Mouse (Mus musculus) stomach, postnatal 0 days (tissue): Measurements from ENCODE around the gene Zfand3. TPM values are rescaled to one million over a fixed set of nuclear protein-coding genes. Genes with fewer than 3 reads are reported as not detected.

Experiments used
- ATAC-seq: fragments of 200-750 bp; cut with Nextera tagmentation; 2 replicates; pipeline ENCODE4 v1.8.0; 2017; ENCODE audit not compliant: low FRiP score, low TSS enrichment
- DNase-seq: peaks from one replicate; pipeline ENCODE4 v3.0.0-alpha.2; 2016; ENCODE audit warnings: low spot score
- H3K27ac ChIP-seq: fragments of 300-500 bp; sonication (generic); replicated peaks from 2 replicates; pipeline ENCODE4 v1.5.1; 2014; ENCODE audit warnings: mild to moderate bottlenecking, control low read depth
- H3K27me3 ChIP-seq: fragments of 300-500 bp; sonication (generic); 2 replicates; pipeline ENCODE4 v1.6.1; 2014; ENCODE audit warnings: low read length; ENCODE audit not compliant: control insufficient read depth, insufficient read depth
- H3K36me3 ChIP-seq: fragments of 300-500 bp; sonication (generic); 2 replicates; pipeline ENCODE4 v1.6.1; 2014; ENCODE audit warnings: low read length, mixed read lengths; ENCODE audit not compliant: control insufficient read depth, insufficient read depth
- H3K4me1 ChIP-seq: fragments of 300-500 bp; sonication (generic); replicated peaks from 2 replicates; pipeline ENCODE4 v1.6.1; 2014; ENCODE audit warnings: antibody characterized with exemption; ENCODE audit not compliant: control insufficient read depth, insufficient read depth
- H3K4me2 ChIP-seq: fragments of 300-500 bp; sonication (generic); replicated peaks from 2 replicates; pipeline ENCODE4 v1.6.1; 2014; ENCODE audit warnings: low read depth, mild to moderate bottlenecking, control low read depth, moderate library complexity
- H3K4me3 ChIP-seq: fragments of 300-500 bp; sonication (generic); 2 replicates; pipeline ENCODE4 v1.5.1; 2014; ENCODE audit warnings: low read depth, low read length, control low read depth
- H3K9ac ChIP-seq: fragments of 300-500 bp; sonication (generic); 2 replicates; pipeline ENCODE4 v1.6.1; 2014; ENCODE audit warnings: mild to moderate bottlenecking, low read length, control low read depth, mixed read lengths
- H3K9me3 ChIP-seq: fragments of 300-500 bp; sonication (generic); 2 replicates; pipeline ENCODE4 v1.6.1; 2016; ENCODE audit warnings: low read length; ENCODE audit not compliant: control insufficient read depth
- CTCF ChIP-seq: IDR thresholded peaks from 2 replicates; pipeline ENCODE4 v1.5.1; 2016; ENCODE audit warnings: antibody characterized with exemption, low read depth, mild to moderate bottlenecking, moderate library complexity
- EP300 ChIP-seq: optimal IDR thresholded peaks from 2 replicates; pipeline ENCODE3; 2016; ENCODE audit warnings: antibody characterized with exemption
- WGBS: fragments of 180-500 bp; shearing (Covaris S2); extraction: QIAGEN DNeasy Blood & Tissue Kit; methylation state at CpG from one replicate; pipeline ENCODE4 v1.1.7; 2014; 5-methylcytosine and 5-hydroxymethylcytosine counted together
- polyA plus RNA-seq: library from polyadenylated mRNA; unstranded; fragments of >200 nt; fragmentation: Nextera tagmentation; extraction: Ambion mirVana; gene quantifications from 2 replicates; pipeline ENCODE4 v1.2.1, GENCODE M21; 2015

Zfand3 gene
- polyA plus RNA-seq, 1 experiment from 2014 or later = 35.5 TPM

DNA sequence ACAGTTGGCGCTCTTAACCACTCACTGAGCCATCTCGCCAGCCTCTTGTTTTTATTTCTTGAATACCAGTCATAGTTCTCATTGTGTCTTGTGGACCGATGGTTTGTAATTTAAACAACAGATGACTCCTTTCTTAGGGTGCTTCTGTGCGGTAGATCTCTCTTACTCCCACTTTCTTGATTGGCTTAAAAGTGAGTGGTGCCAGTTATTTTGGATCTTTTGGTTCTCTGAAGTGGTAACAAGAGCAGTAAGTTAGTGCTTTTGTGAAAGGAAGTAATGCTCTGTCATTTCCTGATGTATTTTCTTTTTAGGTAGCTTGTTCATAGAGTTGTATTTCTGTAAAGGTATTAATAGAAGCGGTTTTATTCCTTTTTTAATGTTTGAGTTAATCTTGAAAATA is 42.1 kb downstream of the Zfand3 start:
- no peak overlapping the region for H3K4me2 ChIP-seq
- DNase-seq (no peak), ATAC-seq (no peak)
- no peaks in the 10 kb centered on the region for H3K9me3 ChIP-seq
- H3K27me3 ChIP-seq = no peaks in the 10 kb centered on the region
- H3K4me3 ChIP-seq = no peak overlapping the region
- no peaks in the 10 kb centered on the region for H3K36me3 ChIP-seq
- H3K27ac ChIP-seq = no peak overlapping the region
- H3K9ac ChIP-seq = no peak overlapping the region
- no peaks in the 10 kb centered on the region for H3K4me1 ChIP-seq
- 78% methylated on average over 5 of the region's 5 CpGs for WGBS
- no peak for TF ChIP-seq EP300
- no peak for TF ChIP-seq CTCF

DNA sequence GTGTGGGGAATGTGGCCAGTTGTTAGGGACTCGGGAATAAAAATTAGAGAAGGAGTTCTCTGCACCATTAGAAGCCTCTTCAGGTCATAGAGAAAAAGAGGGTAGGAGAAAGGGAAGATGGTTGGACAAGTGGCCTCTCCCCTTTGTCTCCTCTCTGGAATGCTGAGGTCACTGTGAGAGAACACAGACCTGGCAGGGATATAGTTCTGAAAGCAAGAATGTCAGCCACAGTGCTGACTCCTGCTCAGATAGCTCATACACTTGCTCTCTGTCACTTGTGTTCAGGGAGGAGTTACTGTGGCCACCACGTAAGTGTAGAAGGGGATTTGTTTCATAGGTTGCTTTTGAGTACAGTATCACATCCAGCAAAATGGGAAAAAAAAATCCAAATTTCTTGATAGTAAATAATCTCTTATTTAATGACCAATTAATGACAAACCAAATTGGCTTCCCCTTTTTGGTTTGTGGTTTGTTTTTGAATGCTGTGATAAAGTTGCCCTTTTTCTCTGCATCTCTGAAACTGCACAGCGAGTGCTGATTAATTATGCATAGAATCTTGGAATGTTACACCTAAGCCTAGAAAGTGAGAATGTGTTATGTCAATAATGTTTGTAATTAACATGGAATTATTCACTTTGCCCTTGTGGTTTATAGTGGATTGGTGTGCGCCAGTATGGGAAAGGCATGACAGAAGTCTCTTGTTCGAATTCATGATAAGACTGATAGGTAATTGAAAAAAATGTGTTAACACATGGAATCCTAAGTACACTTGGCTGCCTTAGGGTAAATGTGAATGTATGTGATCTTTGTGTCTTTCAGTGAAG is 47.2 kb downstream of the Zfand3 start:
- WGBS = 81% methylated on average over 5 of the region's 5 CpGs
- H3K9ac ChIP-seq = no peak overlapping the region
- no peaks in the 10 kb centered on the region for H3K27me3 ChIP-seq
- TF ChIP-seq EP300 (no peak), CTCF (no peak)
- no peaks in the 10 kb centered on the region for H3K9me3 ChIP-seq
- no peak overlapping the region for H3K27ac ChIP-seq
- DNase-seq (no peak), ATAC-seq (no peak)
- H3K4me1 ChIP-seq = no peaks in the 10 kb centered on the region
- no peak overlapping the region for H3K4me3 ChIP-seq
- no peaks in the 10 kb centered on the region for H3K36me3 ChIP-seq
- no peak overlapping the region for H3K4me2 ChIP-seq

DNA sequence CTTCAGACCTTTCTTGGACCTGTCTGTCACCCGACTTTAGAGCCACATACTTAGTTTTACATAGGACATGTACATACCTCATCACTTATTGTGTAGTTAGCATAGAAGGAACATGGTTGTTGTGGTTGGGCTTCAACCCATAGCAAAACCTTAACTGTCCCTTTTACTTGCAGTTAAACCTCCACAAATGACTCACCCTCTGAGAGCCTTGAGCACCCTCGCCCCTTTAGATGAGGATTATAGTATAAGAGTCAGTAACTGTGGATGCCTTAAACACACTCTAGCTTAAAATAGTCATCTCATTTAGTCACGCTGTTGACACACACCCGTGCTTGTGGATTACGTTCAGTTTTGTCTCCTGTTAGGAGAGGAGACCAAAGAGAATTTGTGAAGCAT is 47.8 kb downstream of the Zfand3 start:
- Histone ChIP-seq H3K9me3 (no peaks in the 10 kb centered on the region), H3K9ac (no peak overlapping the region), H3K36me3 (no peaks in the 10 kb centered on the region), H3K4me2 (no peak overlapping the region), H3K4me3 (no peak overlapping the region), H3K4me1 (no peaks in the 10 kb centered on the region), H3K27ac (no peak overlapping the region), H3K27me3 (no peaks in the 10 kb centered on the region)
- TF ChIP-seq EP300 = no peak
- DNase-seq (no peak), ATAC-seq (no peak)
- 74% methylated on average over 5 of the region's 5 CpGs for WGBS

DNA sequence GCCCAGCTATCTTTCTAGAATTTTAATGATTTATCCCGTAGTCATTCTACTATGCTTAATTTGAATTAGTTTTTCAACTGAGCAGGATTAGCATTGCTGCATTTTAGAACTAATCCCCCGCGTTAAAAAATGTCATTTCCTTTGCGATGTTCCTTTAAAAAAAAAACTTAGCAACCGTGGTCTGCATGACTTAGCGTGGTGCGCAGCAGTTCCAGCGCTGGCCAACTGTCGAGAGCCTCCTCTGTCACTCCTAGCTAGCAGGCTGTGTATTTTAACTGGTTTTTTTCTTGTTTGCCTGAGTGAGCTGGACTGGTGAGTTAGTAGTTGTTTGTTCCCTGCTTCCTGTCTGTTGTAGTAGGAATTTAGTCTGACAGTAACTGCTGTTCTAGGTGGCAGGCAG is 48.9 kb downstream of the Zfand3 start:
- 64% methylated on average over 9 of the region's 9 CpGs for WGBS
- TF ChIP-seq EP300 (no peak), CTCF (no peak)

DNA sequence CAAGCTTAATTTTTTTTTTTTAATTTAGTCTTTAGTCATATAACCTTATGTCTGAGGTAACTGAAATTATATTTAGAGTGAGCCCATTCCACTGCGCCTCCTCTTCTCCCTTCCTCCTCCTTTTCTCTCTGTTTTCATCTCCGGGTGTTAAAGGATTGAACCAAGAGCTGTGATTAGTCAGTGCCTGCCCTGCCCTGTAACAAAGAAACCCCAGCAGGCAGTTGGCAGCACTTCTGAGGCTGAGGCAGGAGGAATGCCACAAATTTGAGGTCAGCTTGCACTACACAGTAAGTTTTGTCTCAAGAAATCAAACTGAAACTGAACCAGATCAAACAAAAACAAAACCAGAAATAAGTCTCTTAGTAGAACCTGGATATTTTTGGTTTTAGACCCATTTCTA is 49.3 kb downstream of the Zfand3 start:
- WGBS = 68% methylated on average over 2 of the region's 2 CpGs

More for the DNA sequence above, 48.9 kb downstream of the Zfand3 start:
- H3K4me3 ChIP-seq = no peak overlapping the region
- H3K9ac ChIP-seq = no peak overlapping the region
- H3K9me3 ChIP-seq = no peaks in the 10 kb centered on the region
- no peak overlapping the region for H3K27ac ChIP-seq
- H3K4me1 ChIP-seq = no peaks in the 10 kb centered on the region
- no peak overlapping the region for H3K4me2 ChIP-seq
- ATAC-seq = no peak
- no peak for DNase-seq
- no peaks in the 10 kb centered on the region for H3K27me3 ChIP-seq
- no peaks in the 10 kb centered on the region for H3K36me3 ChIP-seq

DNA sequence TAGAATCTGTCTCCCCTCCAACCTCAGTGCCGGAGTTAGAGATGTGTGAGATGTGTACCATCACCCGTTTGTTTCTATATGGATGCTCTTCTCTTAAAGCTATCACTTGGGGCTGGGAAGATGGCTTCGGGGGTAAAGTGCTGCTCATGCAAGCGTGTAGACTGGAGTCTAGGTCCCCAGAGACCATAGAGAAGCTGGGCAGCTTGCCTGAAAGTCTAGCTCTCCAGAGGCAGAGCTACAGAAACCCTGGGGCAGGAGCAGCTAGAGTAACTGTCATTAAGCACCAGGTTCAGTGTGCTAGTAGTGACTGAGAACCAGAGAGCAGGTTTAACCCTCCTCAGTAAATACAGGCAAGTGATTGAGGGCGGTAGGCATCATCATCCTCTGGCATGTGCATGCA is 51.7 kb downstream of the Zfand3 start:
- H3K4me1 ChIP-seq = peaks cover 6% of the 10 kb centered on the region; the same call in 1 of the 2 replicates

More for the DNA sequence above, 49.3 kb downstream of the Zfand3 start:
- H3K27me3 ChIP-seq = no peaks in the 10 kb centered on the region
- H3K9ac ChIP-seq = no peak overlapping the region
- H3K27ac ChIP-seq = no peak overlapping the region
- ATAC-seq (no peak), DNase-seq (no peak)
- H3K36me3 ChIP-seq = no peaks in the 10 kb centered on the region
- no peak overlapping the region for H3K4me2 ChIP-seq
- TF ChIP-seq CTCF = no peak
- TF ChIP-seq EP300 = no peak
- 0 out of 2 replicates have a peak, but pooled peaks cover 2% of the 10 kb centered on the region for H3K4me1 ChIP-seq
- no peak overlapping the region for H3K4me3 ChIP-seq
- H3K9me3 ChIP-seq = no peaks in the 10 kb centered on the region

More for the DNA sequence above, 51.7 kb downstream of the Zfand3 start:
- no peak overlapping the region for H3K4me2 ChIP-seq
- WGBS = 88% methylated on average over 5 of the region's 5 CpGs
- no peaks in the 10 kb centered on the region for H3K36me3 ChIP-seq
- H3K9me3 ChIP-seq = no peaks in the 10 kb centered on the region
- ATAC-seq (no peak), DNase-seq (no peak)
- no peak overlapping the region for H3K27ac ChIP-seq
- TF ChIP-seq EP300 (no peak), CTCF (no peak)
- H3K27me3 ChIP-seq = no peaks in the 10 kb centered on the region
- no peak overlapping the region for H3K4me3 ChIP-seq
- no peak overlapping the region for H3K9ac ChIP-seq
